Mouse (Mus musculus): Measurements from ENCODE around the gene Olfr323. TPM values are rescaled to one million over a fixed set of nuclear protein-coding genes. Genes with fewer than 3 reads are reported as not detected.

The Olfr323 gene
- polyA plus RNA-seq, 1 experiment from 2014 or later: not detected

DNA sequence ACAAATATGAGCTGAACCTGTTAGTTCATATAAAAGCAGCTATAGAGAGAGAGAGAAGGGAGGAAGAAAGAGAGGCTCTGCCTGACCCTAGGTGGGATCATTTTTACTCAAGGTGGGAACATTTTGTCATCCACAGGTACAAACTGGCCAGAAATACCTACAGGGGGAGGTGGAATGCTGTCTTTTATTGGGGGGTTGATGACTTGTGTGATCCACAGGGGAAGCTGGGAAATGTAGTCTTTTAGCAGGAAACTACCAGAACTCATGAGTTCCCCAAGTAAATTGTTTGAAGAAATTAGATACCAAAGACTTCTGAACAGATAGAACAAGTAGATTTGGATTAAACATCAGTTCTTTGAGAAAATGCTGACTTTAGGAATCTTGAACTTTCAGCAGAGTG is 28.2 kb downstream of the Olfr323 start:
- Histone ChIP-seq H3K4me2 (replicated peaks) (no peak overlapping the region), H3K4me3 (no peak overlapping the region), H3K36me3 (no peaks in the 10 kb centered on the region), H3K4me1 (no peaks in the 10 kb centered on the region), H3K27me3 (no peaks in the 10 kb centered on the region), H3K27ac (no peak overlapping the region), H3K9ac (no peak overlapping the region), H3K9me3 (no peaks in the 10 kb centered on the region)
- ATAC-seq (ENCODE audit: insufficient number of reproducible peaks, insufficient read depth, low FRiP score, low TSS enrichment): no peak

DNA sequence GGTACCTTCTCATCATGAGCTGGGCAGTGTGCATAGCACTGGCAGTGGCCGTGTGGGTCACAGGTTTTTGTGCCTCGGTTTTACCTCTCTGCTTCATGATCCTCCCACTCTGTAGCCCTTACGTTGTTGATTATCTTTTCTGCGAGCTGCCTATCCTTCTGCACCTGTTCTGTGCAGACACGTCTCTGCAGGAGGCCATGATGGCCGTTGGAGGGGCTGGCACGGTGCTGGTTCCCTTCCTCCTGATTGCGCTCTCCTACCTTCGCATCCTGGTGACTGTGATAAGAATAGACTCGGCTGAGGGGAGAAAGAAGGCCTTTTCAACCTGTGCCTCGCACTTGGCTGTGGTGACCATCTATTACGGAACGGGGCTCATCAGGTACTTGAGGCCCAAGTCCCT is 32.5 kb downstream of the Olfr323 start:
- ATAC-seq (ENCODE audit: insufficient number of reproducible peaks, insufficient read depth, low FRiP score, low TSS enrichment): no peak
- H3K4me1 ChIP-seq: no peaks in the 10 kb centered on the region
- H3K27ac ChIP-seq: no peak overlapping the region
- H3K9me3 ChIP-seq: no peaks in the 10 kb centered on the region
- no peaks in the 10 kb centered on the region for H3K27me3 ChIP-seq
- 88% methylated on average over 13 of the region's 13 CpGs for WGBS
- H3K4me3 ChIP-seq: no peak overlapping the region
- no peak overlapping the region for H3K9ac ChIP-seq
- H3K36me3 ChIP-seq: no peaks in the 10 kb centered on the region
- H3K4me2 ChIP-seq (replicated peaks): no peak overlapping the region

GRCm38 (mm10) chr11:58594814-58595213 is 35.5 kb downstream of the Olfr323 start, which contains the start of gene Olfr324:
Gene Olfr324 (plus strand): TSS chr11:58595114.
- Histone ChIP-seq H3K4me1 (no peaks in the 10 kb centered on the region), H3K9ac (no peak within 1 kb of the TSS), H3K27ac (no peak within 1 kb of the TSS), H3K4me2 (replicated peaks) (no peak within 1 kb of the TSS), H3K27me3 (no peaks in the 10 kb centered on the region), H3K9me3 (no peaks in the 10 kb centered on the region), H3K36me3 (no peaks in the 10 kb centered on the region), H3K4me3 (no peak within 1 kb of the TSS)
- ATAC-seq (ENCODE audit: insufficient number of reproducible peaks, insufficient read depth, low FRiP score, low TSS enrichment): no peak
- WGBS: 74% methylated on average over 6 of the region's 6 CpGs

DNA sequence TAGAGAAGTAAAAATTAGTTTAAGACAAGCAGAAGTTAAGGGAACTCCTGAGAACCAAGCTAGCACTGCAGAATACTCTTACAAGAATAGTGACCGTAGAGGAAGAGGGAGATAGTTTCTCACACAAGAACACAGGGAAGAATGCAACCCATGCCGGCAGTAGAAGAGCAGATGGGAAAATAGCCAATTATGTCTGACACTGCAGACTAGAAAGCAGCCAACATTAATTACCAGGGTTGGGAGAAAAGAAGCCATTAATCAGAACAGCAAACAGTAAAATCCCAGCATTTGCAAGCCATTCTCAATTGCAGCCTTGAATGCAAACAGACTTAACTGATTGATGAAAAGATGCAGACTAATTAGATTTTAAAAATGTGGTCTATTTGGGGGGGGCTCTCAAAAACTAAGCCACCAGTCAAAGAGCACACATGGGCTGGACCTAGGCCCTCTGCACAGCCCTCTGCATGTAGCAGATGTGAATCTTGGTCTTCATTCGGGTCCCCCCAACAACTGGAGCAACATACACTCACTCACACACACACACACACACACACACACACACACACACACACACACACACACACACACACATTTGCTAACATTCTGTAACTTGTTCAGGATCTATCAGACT is 41.6 kb downstream of the Olfr323 start:
- Histone ChIP-seq H3K4me2 (replicated peaks) (no peak overlapping the region), H3K27me3 (no peaks in the 10 kb centered on the region), H3K4me1 (no peaks in the 10 kb centered on the region), H3K36me3 (no peaks in the 10 kb centered on the region), H3K9ac (no peak overlapping the region), H3K9me3 (no peaks in the 10 kb centered on the region), H3K27ac (no peak overlapping the region), H3K4me3 (no peak overlapping the region)
- no peak for ATAC-seq (ENCODE audit: insufficient number of reproducible peaks, insufficient read depth, low FRiP score, low TSS enrichment)
- 50% methylated on average over 3 of the region's 3 CpGs for WGBS

DNA sequence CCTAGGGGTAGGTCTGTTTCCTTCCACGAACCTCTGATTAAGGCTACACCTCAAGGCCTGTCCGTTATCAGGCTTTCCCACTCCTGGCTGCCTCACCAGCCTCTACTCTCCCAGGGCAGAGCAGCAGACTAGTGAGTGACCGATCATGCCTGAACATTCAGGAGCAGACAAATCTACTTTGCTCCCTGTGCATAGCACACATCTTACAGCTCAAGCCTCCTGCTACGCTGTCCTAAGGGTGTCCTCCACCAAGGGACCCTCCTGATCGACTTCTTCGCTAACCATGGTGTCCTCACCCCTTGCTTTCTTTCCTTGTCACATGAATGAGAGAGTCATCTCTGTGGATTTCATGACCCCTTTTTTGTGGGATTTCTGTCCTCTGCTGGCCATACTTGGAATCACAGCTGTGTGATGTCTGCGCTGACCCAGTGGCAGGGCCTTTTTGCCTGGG is 42.4 kb downstream of the Olfr323 start:
- no peaks in the 10 kb centered on the region for H3K4me1 ChIP-seq
- ATAC-seq (ENCODE audit: insufficient number of reproducible peaks, insufficient read depth, low FRiP score, low TSS enrichment): no peak
- no peaks in the 10 kb centered on the region for H3K27me3 ChIP-seq
- H3K9ac ChIP-seq: no peak overlapping the region
- H3K36me3 ChIP-seq: no peaks in the 10 kb centered on the region
- 70% methylated on average over 7 of the region's 7 CpGs for WGBS
- no peak overlapping the region for H3K4me3 ChIP-seq
- no peak overlapping the region for H3K4me2 ChIP-seq (replicated peaks)
- H3K9me3 ChIP-seq: no peaks in the 10 kb centered on the region
- H3K27ac ChIP-seq: no peak overlapping the region

DNA sequence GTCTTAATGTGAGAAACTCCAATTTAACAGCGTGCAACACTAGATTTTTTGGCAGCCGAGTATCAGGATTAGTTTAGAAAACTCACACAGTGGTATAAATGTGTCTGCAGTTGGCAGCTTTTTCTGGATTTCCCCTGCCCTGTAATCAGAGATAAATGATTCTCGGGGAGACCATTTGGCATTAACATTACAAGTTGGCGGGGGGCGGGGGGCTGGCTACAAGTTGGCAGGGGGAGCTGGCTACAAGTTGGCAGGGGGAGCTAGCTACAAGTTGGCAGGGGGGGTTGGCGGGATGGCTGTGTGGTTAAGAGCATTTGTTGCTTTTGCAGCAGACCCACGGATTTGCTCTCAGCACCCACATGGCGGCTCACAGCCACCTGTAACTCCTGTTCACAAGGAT is 51.7 kb downstream of the Olfr323 start:
- no peak overlapping the region for H3K9ac ChIP-seq
- no peaks in the 10 kb centered on the region for H3K27me3 ChIP-seq
- no peaks in the 10 kb centered on the region for H3K4me1 ChIP-seq
- no peak for ATAC-seq (ENCODE audit: insufficient number of reproducible peaks, insufficient read depth, low FRiP score, low TSS enrichment)
- H3K27ac ChIP-seq: no peak overlapping the region
- no peak overlapping the region for H3K4me3 ChIP-seq
- H3K36me3 ChIP-seq: no peaks in the 10 kb centered on the region
- WGBS: 85% methylated on average over 8 of the region's 8 CpGs
- no peaks in the 10 kb centered on the region for H3K9me3 ChIP-seq
- H3K4me2 ChIP-seq (replicated peaks): no peak overlapping the region

DNA sequence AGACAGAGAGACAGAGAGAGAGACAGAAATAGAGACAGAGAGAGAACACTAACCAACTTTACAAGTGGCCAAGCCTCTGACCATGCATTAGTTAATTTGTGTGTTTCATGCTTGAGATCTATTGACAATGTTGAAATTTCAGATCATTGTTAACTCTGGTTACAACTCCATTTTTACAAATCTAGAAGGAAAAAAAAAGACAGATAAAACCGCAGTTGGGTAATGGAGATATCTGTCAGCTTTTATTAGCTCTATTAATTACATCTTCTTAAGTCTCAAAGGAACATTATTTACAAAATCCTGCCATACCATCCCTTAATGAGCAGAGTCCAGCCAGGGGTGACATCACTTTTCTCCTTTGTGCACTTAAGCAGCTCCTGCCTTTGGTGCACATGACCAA is 52.9 kb downstream of the Olfr323 start, which contains the start of gene Olfr325:
Gene Olfr325 (plus strand): TSS at position 301 of the 400 bp plus-strand sequence.
- Histone ChIP-seq H3K36me3 (no peaks in the 10 kb centered on the region), H3K4me3 (no peak within 1 kb of the TSS), H3K27me3 (no peaks in the 10 kb centered on the region), H3K9ac (no peak within 1 kb of the TSS), H3K4me2 (replicated peaks) (no peak within 1 kb of the TSS), H3K4me1 (no peaks in the 10 kb centered on the region), H3K9me3 (no peaks in the 10 kb centered on the region), H3K27ac (no peak within 1 kb of the TSS)
- no peak for ATAC-seq (ENCODE audit: insufficient number of reproducible peaks, insufficient read depth, low FRiP score, low TSS enrichment)
- 89% methylated on average over 1 of the region's 1 CpGs for WGBS

Other genes starting within 250 kb of the Olfr323 start
- gene 1810065E05Rik, start 209.4 kb downstream of the Olfr323 start, polyA plus RNA-seq (2016; fragmentation: Nextera tagmentation; extraction: Ambion mirVana): not detected in 2 replicates
- not detected in 2 replicates for gene Gm12253, start 197.9 kb downstream of the Olfr323 start, polyA plus RNA-seq (2016; fragmentation: Nextera tagmentation; extraction: Ambion mirVana)
- not detected in 2 replicates for gene Lypd9, start 177.6 kb downstream of the Olfr323 start, polyA plus RNA-seq (2016; fragmentation: Nextera tagmentation; extraction: Ambion mirVana)
- not detected in 2 replicates for gene Olfr30, start 168.2 kb downstream of the Olfr323 start, polyA plus RNA-seq (2016; fragmentation: Nextera tagmentation; extraction: Ambion mirVana)
- gene Olfr332, start 137.9 kb downstream of the Olfr323 start, polyA plus RNA-seq (2016; fragmentation: Nextera tagmentation; extraction: Ambion mirVana): not detected in 2 replicates
- not detected in 2 replicates for gene Olfr331, start 127.9 kb downstream of the Olfr323 start, polyA plus RNA-seq (2016; fragmentation: Nextera tagmentation; extraction: Ambion mirVana)
- not detected in 2 replicates for gene Olfr330, start 95.7 kb downstream of the Olfr323 start, polyA plus RNA-seq (2016; fragmentation: Nextera tagmentation; extraction: Ambion mirVana)
- gene Olfr329-ps, start 84.1 kb downstream of the Olfr323 start, polyA plus RNA-seq (2016; fragmentation: Nextera tagmentation; extraction: Ambion mirVana): not detected in 2 replicates
- 0.08 TPM in 1 of 2 replicates, not detected in the other for gene Olfr328, start 74.9 kb downstream of the Olfr323 start, polyA plus RNA-seq (2016; fragmentation: Nextera tagmentation; extraction: Ambion mirVana)
- gene Olfr224, start 59.9 kb downstream of the Olfr323 start, polyA plus RNA-seq (2016; fragmentation: Nextera tagmentation; extraction: Ambion mirVana): not detected in 2 replicates
- not detected in 2 replicates for gene Olfr325, start 52.8 kb downstream of the Olfr323 start, polyA plus RNA-seq (2016; fragmentation: Nextera tagmentation; extraction: Ambion mirVana)
- not detected in 2 replicates for gene Olfr324, start 35.4 kb downstream of the Olfr323 start, polyA plus RNA-seq (2016; fragmentation: Nextera tagmentation; extraction: Ambion mirVana)
- gene 2210407C18Rik, start 14.4 kb downstream of the Olfr323 start, polyA plus RNA-seq (2016; fragmentation: Nextera tagmentation; extraction: Ambion mirVana): not detected in 2 replicates
- gene Trim58, start 10.0 kb upstream of the Olfr323 start, polyA plus RNA-seq (2016; fragmentation: Nextera tagmentation; extraction: Ambion mirVana): 0.26 and 0.60 TPM in 2 replicates
- gene Olfr322, start 28.3 kb upstream of the Olfr323 start, polyA plus RNA-seq (2016; fragmentation: Nextera tagmentation; extraction: Ambion mirVana): not detected in 2 replicates
- not detected in 2 replicates for gene Olfr320, start 50.6 kb upstream of the Olfr323 start, polyA plus RNA-seq (2016; fragmentation: Nextera tagmentation; extraction: Ambion mirVana)
- not detected in 2 replicates for gene Olfr319, start 68.7 kb upstream of the Olfr323 start, polyA plus RNA-seq (2016; fragmentation: Nextera tagmentation; extraction: Ambion mirVana)
- not detected in 2 replicates for gene Olfr318, start 93.5 kb upstream of the Olfr323 start, polyA plus RNA-seq (2016; fragmentation: Nextera tagmentation; extraction: Ambion mirVana)
- gene Olfr317, start 108.7 kb upstream of the Olfr323 start, polyA plus RNA-seq (2016; fragmentation: Nextera tagmentation; extraction: Ambion mirVana): not detected in 2 replicates
- gene Olfr316, start 122.2 kb upstream of the Olfr323 start, polyA plus RNA-seq (2016; fragmentation: Nextera tagmentation; extraction: Ambion mirVana): not detected in 2 replicates
- not detected in 2 replicates for gene Olfr315, start 142.7 kb upstream of the Olfr323 start, polyA plus RNA-seq (2016; fragmentation: Nextera tagmentation; extraction: Ambion mirVana)
- gene Olfr314, start 152.5 kb upstream of the Olfr323 start, polyA plus RNA-seq (2016; fragmentation: Nextera tagmentation; extraction: Ambion mirVana): not detected in 2 replicates
- gene Fam183b, start 171.5 kb upstream of the Olfr323 start, polyA plus RNA-seq (2016; fragmentation: Nextera tagmentation; extraction: Ambion mirVana): 0.42 and 0.59 TPM in 2 replicates
- gene Olfr313, start 184.5 kb upstream of the Olfr323 start, polyA plus RNA-seq (2016; fragmentation: Nextera tagmentation; extraction: Ambion mirVana): not detected in 2 replicates
- gene Olfr312, start 198.7 kb upstream of the Olfr323 start, polyA plus RNA-seq (2016; fragmentation: Nextera tagmentation; extraction: Ambion mirVana): not detected in 2 replicates
- not detected in 2 replicates for gene Olfr311, start 208.8 kb upstream of the Olfr323 start, polyA plus RNA-seq (2016; fragmentation: Nextera tagmentation; extraction: Ambion mirVana)
- gene Gm12258, start 216.7 kb upstream of the Olfr323 start, polyA plus RNA-seq (2016; fragmentation: Nextera tagmentation; extraction: Ambion mirVana): 14.2 and 14.4 TPM in 2 replicates
- 10.1 and 10.7 TPM in 2 replicates for gene 2810021J22Rik, start 236.7 kb upstream of the Olfr323 start, polyA plus RNA-seq (2016; fragmentation: Nextera tagmentation; extraction: Ambion mirVana)

Measured in embryonic facial prominence, embryonic 12.5 days (tissue).